Mouse (Mus musculus) splenic B cell, adult 2 months (primary cell): ENCODE measurements at regions not wholly inside any gene's neighbourhood (a gene's known extent, or its start where the extent isn't known, plus 50 kb on each side); places are given as distances from the start of the nearest gene placed in this dataset.

Source experiments
- DNase-seq: peaks from one replicate; pipeline ENCODE4 v3.0.0-alpha.2; 2011; ENCODE audit warnings: low read depth, low spot score
- H3K27me3 ChIP-seq: 2 replicates; pipeline ENCODE4 v1.6.1; 2012; ENCODE audit warnings: mild to moderate bottlenecking, low read length, moderate library complexity, mixed read lengths; ENCODE audit not compliant: control insufficient read depth, poor library complexity, insufficient read depth, severe bottlenecking
- H3K36me3 ChIP-seq: 2 replicates; pipeline ENCODE4 v1.6.1; 2012; ENCODE audit warnings: mild to moderate bottlenecking, low read length, moderate library complexity, mixed read lengths; ENCODE audit not compliant: control insufficient read depth, poor library complexity, insufficient read depth, severe bottlenecking

GRCm38 (mm10) chrX:9738904-9739303, 76.1 kb upstream of the Dynlt3 start:
- no peaks in the 10 kb centered on the region for H3K36me3 ChIP-seq
- DNase-seq: no peak
- no peaks in the 10 kb centered on the region for H3K27me3 ChIP-seq

- DNase-seq: no peak
Measured at GRCm38 (mm10) chrX:9742518-9742917, 79.7 kb upstream of the Dynlt3 start.

GRCm38 (mm10) chrX:9747305-9747938, 84.6 kb upstream of the Dynlt3 start:
- no peaks in the 10 kb centered on the region for H3K36me3 ChIP-seq
- DNase-seq: peak; percentile 58
- H3K27me3 ChIP-seq: no peaks in the 10 kb centered on the region

More at GRCm38 (mm10) chrX:9742518-9742917, 79.7 kb upstream of the Dynlt3 start:
- H3K36me3 ChIP-seq: no peaks in the 10 kb centered on the region
- no peaks in the 10 kb centered on the region for H3K27me3 ChIP-seq

GRCm38 (mm10) chrX:9752954-9753572, 90.3 kb upstream of the Dynlt3 start:
- DNase-seq: no peak
- H3K27me3 ChIP-seq: no peaks in the 10 kb centered on the region
- no peaks in the 10 kb centered on the region for H3K36me3 ChIP-seq

DNA sequence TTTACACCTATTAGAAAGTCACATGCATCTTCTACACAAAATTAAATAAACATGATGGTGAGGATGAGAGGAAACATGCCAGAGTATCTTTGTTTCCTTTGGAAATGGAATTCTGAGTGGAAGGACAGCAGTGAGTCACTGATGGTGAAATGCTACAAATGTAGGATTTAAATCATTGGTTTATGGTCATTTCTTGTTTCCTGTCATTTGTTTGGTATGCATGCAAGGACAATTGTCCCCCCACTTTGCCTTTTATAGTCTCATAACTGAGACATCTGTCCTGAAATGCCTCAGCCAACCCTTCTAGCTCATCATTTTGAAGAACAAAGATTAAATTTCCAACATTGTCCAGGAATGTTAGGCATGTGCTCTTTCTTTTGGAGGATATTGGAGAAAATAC, 77.2 kb upstream of the Hypm start:
- H3K36me3 ChIP-seq: no peaks in the 10 kb centered on the region
- DNase-seq: no peak
- no peaks in the 10 kb centered on the region for H3K27me3 ChIP-seq

GRCm38 (mm10) chrX:9777498-9777897, 69.2 kb upstream of the Hypm start:
- Histone ChIP-seq H3K27me3 (no peaks in the 10 kb centered on the region), H3K36me3 (no peaks in the 10 kb centered on the region)
- no peak for DNase-seq

DNA sequence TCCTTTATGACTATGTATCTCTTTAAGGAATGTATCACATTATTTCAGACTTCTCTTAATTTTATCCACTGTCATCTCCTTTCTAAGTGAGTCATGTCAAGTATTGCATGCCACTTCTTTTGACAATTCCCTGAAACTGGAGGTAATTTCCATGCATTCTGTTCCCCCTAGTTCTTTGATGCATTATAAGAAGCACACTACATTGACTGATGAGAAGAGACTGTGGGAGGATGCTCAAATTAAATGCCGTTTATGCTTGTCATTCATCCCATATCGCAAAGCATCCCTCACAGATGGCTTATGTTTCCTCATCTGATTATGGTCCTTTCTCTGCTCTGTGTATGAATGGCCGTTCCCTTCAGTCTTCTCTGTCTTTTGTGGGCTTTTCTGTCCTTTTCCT, 57.2 kb upstream of the Hypm start:
- DNase-seq: no peak
- Histone ChIP-seq H3K27me3 (no peaks in the 10 kb centered on the region), H3K36me3 (no peaks in the 10 kb centered on the region)
